Mouse (Mus musculus) CD4-positive, CD25-positive, alpha-beta regulatory T cell, adult 2 months (primary cell): ENCODE results near the gene Ksr2.

Experiments used
- DNase-seq: peaks from one replicate; pipeline ENCODE4 v3.0.0-alpha.2; 2012; ENCODE audit warnings: low read depth, low spot score

The Ksr2 gene

DNA sequence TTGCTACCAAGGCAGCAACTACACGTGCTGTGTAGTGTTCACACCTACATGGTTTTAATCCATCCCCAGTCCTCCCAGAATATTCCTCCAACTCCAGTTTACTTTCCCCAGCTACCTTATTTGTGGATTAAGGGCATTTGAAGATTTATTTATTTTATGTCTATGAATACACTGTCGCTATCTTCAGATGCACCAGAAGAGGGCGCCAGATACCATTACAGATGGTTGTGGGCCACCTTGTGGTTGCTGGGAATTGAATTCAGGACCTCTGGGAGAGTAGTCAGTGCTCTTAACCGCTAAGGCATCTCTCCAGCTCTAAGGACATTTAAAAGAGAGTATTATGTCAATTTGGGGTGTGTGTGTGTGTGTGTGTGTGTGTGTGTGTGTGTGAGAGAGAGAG, 108.7 kb downstream of the Ksr2 start:
- peak; percentile 32 for DNase-seq

- no peak for DNase-seq
Measured at GRCm38 (mm10) chr5:117523010-117523409, 109.2 kb downstream of the Ksr2 start.

DNA sequence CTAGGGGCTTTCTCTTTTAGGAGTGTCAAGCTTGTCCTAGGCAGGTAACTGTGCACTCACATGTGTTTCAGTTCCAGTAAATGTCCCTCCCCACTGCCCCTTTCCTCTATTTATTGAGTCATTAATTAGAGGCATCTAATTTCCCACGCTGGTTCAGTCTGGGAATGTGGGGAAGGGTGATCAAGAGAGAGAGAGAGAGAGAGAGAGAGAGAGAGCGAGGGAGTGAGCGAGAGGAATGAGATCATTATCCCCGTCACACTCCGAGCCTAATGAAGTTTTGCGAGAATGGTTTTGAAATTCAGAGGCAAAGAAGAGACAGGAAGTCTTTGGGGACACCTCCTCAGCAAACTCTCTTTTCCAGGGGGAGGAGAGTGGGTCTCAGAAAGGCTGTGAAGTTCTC, 117.2 kb downstream of the Ksr2 start:
- no peak for DNase-seq

- no peak for DNase-seq
Measured at GRCm38 (mm10) chr5:117539221-117539620, 125.4 kb downstream of the Ksr2 start.

DNA sequence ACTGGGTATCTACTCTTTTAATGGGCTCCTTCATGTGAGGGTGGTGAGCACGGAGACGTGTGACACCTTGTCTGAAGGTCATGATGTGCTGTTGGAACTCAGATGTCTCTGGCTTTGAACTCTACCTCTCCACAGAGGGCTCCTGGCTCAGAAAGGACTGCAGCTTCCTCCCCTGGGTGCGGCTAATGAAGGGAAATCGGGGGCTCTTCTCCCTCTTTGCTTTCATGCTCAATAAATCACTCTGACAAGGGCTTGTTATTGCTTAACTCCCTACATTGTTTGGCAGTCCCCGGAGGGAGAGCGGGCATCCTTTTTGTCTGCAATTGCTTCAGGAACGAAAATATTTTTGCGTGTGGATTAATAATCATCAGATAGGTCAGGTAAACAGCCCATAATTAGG, 127.9 kb downstream of the Ksr2 start:
- DNase-seq = no peak

GRCm38 (mm10) chr5:117546694-117547268, 133.0 kb downstream of the Ksr2 start:
- no peak for DNase-seq

DNA sequence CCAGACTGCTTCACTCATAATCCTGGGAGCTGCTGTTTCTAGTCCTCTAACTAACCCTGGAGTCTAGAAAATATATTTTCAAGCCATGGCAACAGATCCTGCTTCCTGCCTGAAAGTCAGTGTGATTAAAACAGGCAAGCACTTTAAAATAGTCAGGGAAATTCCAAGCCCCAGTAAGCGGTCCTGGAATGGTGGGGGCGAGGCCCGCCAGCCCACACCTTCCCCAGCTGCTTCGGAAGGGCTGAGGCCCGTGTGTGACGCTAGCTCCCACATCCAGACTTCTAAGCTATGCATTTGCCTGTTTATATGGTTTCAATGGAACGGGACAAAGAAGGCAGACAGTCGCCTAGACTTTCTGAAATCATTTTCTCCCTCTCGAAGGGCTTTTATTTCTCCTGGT, 137.2 kb downstream of the Ksr2 start:
- no peak for DNase-seq

DNA sequence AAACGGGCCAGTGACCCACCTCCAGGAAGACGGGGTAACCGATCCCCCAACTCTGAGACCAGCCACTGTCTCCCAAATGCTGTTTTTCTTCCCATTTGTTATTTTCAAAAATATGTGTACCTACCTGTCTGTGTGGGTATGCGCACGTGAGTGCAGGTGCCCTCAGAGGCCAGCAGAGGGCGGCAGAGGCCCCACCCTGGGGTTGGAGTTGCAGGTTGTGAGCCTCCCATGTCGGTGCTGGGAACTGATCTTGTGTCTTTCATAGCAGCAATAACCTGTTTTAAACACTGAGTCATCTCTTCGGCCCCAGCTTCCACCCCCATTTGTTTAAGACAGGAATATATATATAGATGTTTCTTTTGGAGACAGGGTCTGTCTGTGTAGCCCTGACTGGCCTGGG, 138.3 kb downstream of the Ksr2 start:
- no peak for DNase-seq

- no peak for DNase-seq
Measured at GRCm38 (mm10) chr5:117554505-117554904, 140.7 kb downstream of the Ksr2 start.

- DNase-seq = no peak
Measured at GRCm38 (mm10) chr5:117556570-117556969, 142.8 kb downstream of the Ksr2 start.

GRCm38 (mm10) chr5:117561080-117561479, 147.3 kb downstream of the Ksr2 start:
- no peak for DNase-seq

GRCm38 (mm10) chr5:117566051-117566665, 152.4 kb downstream of the Ksr2 start:
- no peak for DNase-seq

- DNase-seq = no peak
Measured at GRCm38 (mm10) chr5:117569190-117569795, 155.5 kb downstream of the Ksr2 start.

DNA sequence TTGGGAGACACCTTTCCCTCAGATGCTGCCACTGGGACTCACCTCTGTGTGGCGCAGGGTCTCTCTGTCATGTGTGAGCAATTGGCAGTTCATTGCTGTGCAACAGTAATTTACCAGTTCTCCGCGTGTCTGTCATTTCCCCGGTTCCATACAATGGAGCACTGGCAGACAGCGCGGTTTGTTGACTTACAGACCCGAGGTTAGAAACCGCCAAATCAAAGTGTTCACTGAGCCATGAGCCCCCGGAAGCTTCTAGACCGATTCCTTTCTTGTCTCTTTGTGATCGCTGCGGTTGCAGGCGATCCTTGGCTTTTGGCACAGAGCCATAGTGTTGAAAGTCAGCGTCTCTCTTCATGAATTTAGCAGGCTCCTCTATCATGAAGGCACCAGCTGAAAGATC, 158.6 kb downstream of the Ksr2 start:
- no peak for DNase-seq

DNA sequence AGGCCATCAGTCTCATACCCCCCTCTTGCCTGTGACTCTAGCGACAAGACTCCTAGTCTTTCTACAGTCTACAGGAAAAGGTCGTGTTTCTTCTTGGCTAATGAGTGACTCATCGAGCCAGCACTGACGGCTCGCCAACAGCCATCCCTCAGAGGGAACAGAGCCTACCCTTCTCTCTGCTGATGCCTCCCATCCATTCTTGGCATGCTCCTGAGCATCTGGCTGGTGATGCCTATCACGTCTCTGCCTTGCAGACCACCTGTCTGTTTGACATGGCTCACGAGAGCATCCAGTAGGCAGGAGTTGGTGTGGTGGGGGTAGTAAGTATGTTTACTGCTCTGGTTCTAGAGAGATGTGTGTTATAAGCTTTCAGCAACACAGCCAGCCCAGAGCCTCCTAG, 161.1 kb downstream of the Ksr2 start:
- no peak for DNase-seq

DNA sequence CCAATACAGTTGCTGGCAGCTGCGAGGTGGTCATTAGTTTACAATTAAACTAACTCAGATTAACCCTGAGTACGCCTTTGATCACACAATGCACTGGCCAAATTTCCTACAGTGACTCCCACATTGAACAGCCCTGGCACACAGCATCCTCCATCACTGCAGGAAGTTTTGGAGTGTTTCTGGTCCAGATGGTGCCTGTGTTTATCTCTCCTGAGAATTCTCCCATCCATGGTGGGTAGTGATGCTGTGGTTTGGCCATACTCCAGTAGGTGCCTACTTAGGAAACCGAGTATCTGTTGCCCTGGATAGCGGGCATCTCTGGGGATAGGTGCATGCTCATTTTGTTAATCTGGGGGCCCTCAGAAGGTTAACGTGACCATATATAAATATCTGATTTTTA, 163.8 kb downstream of the Ksr2 start:
- DNase-seq = no peak

- no peak for DNase-seq
Measured at GRCm38 (mm10) chr5:117581711-117582110, 167.9 kb downstream of the Ksr2 start.

GRCm38 (mm10) chr5:117584428-117584827, 170.6 kb downstream of the Ksr2 start:
- no peak for DNase-seq

DNA sequence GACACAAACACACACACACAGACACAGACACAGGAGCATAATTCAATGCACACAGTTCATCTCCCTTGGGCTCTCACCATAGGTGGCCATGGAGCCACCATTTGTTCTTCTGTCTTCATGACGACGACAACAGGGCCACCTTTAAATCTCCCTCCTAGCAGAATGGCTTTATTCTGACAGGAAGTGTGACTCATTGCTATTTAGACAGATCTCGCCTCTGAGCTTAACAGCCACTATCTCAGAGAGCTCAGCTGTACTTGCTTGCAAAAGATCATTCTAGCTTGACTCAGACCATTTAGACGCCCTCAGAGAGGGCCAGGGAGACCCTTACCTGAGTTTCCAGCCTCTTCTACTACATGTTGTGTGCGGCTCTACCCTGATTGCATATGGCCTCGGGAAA, 175.5 kb downstream of the Ksr2 start:
- DNase-seq = no peak

- DNase-seq = no peak
Measured at GRCm38 (mm10) chr5:117593273-117593672, 179.5 kb downstream of the Ksr2 start.

DNA sequence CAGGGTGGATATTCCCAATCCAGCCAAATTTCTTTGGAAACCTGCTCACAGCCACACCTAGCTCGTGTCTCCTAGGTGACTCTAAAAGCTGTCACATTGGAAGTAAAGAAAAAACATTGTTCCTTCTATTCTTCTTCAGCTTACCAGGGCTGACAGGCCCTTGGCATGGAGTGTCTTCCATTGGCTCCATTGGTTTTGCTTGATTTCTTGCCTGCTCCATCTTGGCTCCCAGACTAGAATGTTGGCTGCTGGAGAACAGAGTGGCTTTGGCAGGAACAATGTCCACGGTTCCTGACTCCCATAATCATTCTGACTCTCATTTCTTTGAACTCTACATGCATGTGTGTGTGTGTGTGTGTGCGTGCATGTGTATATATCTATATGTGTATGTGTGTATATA, 183.0 kb downstream of the Ksr2 start:
- DNase-seq = no peak

DNA sequence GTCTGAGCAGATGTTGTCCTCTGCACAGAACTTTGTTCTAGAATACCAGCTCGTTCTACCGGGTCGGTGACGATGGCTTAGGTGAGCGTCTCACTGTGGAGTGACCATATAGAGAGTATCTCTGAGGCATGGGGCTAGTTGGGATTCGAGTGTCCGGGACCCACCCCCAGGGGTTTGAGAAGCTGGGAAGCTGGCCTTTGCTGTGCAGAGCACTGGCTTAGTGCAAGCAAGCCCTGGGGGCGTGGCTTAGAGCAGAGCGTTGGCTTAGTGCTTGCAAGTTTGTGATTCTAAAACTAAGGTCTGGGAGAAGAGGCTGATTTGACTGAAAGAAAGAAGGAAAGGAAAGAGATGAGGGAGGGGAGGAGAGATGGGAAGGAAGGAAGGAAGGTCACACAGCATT, 188.2 kb downstream of the Ksr2 start:
- DNase-seq = no peak

- no peak for DNase-seq
Measured at GRCm38 (mm10) chr5:117607761-117608309, 194.0 kb downstream of the Ksr2 start.
